Mouse (Mus musculus): ENCODE data around the gene Sema4g. TPM values are rescaled to one million over a fixed set of nuclear protein-coding genes. Genes with fewer than 3 reads are reported as not detected.

Sema4g gene
- polyA plus RNA-seq, 1 experiment from 2014 or later = 6.9 TPM

Other genes with a start within 250 kb of the Sema4g start
- gene Pax2, start 233.1 kb upstream of the Sema4g start, polyA plus RNA-seq (2016; fragmentation: Nextera tagmentation; extraction: Ambion mirVana) = not detected in 2 replicates
- 49.7 and 53.2 TPM in 2 replicates for gene Slf2, start 58.0 kb upstream of the Sema4g start, polyA plus RNA-seq (2016; fragmentation: Nextera tagmentation; extraction: Ambion mirVana)
- gene Twnk, start 16.6 kb downstream of the Sema4g start, polyA plus RNA-seq (2016; fragmentation: Nextera tagmentation; extraction: Ambion mirVana) = 27.8 and 27.9 TPM in 2 replicates
- gene Mrpl43, start 17.3 kb downstream of the Sema4g start, polyA plus RNA-seq (2016; fragmentation: Nextera tagmentation; extraction: Ambion mirVana) = 77.5 and 78.5 TPM in 2 replicates
- 105 TPM in 2 replicates for gene Lzts2, start 25.3 kb downstream of the Sema4g start, polyA plus RNA-seq (2016; fragmentation: Nextera tagmentation; extraction: Ambion mirVana)
- gene Pdzd7, start 56.6 kb downstream of the Sema4g start, polyA plus RNA-seq (2016; fragmentation: Nextera tagmentation; extraction: Ambion mirVana) = 0.20 and 0.56 TPM in 2 replicates
- 18.3 and 19.2 TPM in 2 replicates for gene Sfxn3, start 58.4 kb downstream of the Sema4g start, polyA plus RNA-seq (2016; fragmentation: Nextera tagmentation; extraction: Ambion mirVana)
- 3.3 and 4.1 TPM in 2 replicates for gene Kazald1, start 86.1 kb downstream of the Sema4g start, polyA plus RNA-seq (2016; fragmentation: Nextera tagmentation; extraction: Ambion mirVana)
- gene Tlx1, start 161.6 kb downstream of the Sema4g start, polyA plus RNA-seq (2016; fragmentation: Nextera tagmentation; extraction: Ambion mirVana) = 0.39 and 0.63 TPM in 2 replicates
- 2.8 and 3.1 TPM in 2 replicates for gene Lbx1, start 246.7 kb downstream of the Sema4g start, polyA plus RNA-seq (2016; fragmentation: Nextera tagmentation; extraction: Ambion mirVana)